Mouse (Mus musculus) CH12.LX (cell line): ENCODE measurements around the gene Thsd4. TPM values are rescaled to one million over a fixed set of nuclear protein-coding genes. Genes with fewer than 3 reads are reported as not detected.
A peak's percentile ranks its signal among the peaks of the same experiment; 100 is the strongest.
"Not testable (repeated sequence)": the region's sequence is repeated elsewhere in the genome, so short reads cannot be mapped to it uniquely, and the experiment has no call there.

ENCODE experiments used
- DNase-seq: peaks from one replicate; pipeline ENCODE4 v3.0.0-alpha.2; 2013; ENCODE audit errors: extremely low read depth
- H3K27ac ChIP-seq: 2 replicates; pipeline ENCODE4 v1.5.1; 2012; ENCODE audit warnings: low read depth, mild to moderate bottlenecking, control low read depth, moderate library complexity; ENCODE audit not compliant: insufficient read depth
- H3K27me3 ChIP-seq: replicated peaks from 2 replicates; pipeline ENCODE3; 2012; ENCODE audit warnings: inconsistent platforms
- H3K36me3 ChIP-seq, 2 experiments: replicated peaks in 1 of 2; 2 replicates each; pipeline versions ENCODE3 to v1.6.1; 2012; ENCODE audit warnings: inconsistent platforms in 1 of 2, low read length in 1 of 2, mild to moderate bottlenecking in 1 of 2, mixed read lengths in 1 of 2, moderate library complexity in 1 of 2; ENCODE audit not compliant: control insufficient read depth in 1 of 2, insufficient read depth in 1 of 2
- H3K4me1 ChIP-seq, 2 experiments: 2 replicates each; pipeline ENCODE4 v1.6.1; 2012; ENCODE audit warnings: inconsistent platforms in 1 of 2, moderate library complexity in 1 of 2; ENCODE audit not compliant: insufficient read depth in 2 of 2, control insufficient read depth in 1 of 2
- H3K4me2 ChIP-seq: 2 replicates; pipeline ENCODE4 v1.6.1; 2012; ENCODE audit warnings: low read depth, mild to moderate bottlenecking, control low read depth; ENCODE audit not compliant: poor library complexity, insufficient read depth, severe bottlenecking
- H3K4me3 ChIP-seq, 3 experiments: fragments of 150-350 bp in 1 of 3; sonication (generic) in 1 of 3; replicated peaks in 1 of 3; 2 replicates each; pipeline versions ENCODE3 to v1.5.1; 2011 to 2012; ENCODE audit warnings: low read depth in 2 of 3, low read length in 2 of 3, mild to moderate bottlenecking in 2 of 3, moderate library complexity in 2 of 3, control low read depth in 1 of 3, improper control_type of control experiment in 1 of 3, inconsistent platforms in 1 of 3, mixed read lengths in 1 of 3; ENCODE audit not compliant: poor library complexity in 1 of 3
- H3K79me2 ChIP-seq: replicated peaks from 2 replicates; pipeline ENCODE4 v1.6.1; 2012; ENCODE audit warnings: mild to moderate bottlenecking, moderate library complexity; ENCODE audit not compliant: control insufficient read depth, poor library complexity, insufficient read depth, severe bottlenecking; ENCODE audit errors: extremely low read depth
- H3K9ac ChIP-seq: 2 replicates; pipeline ENCODE4 v1.6.1; 2012; ENCODE audit warnings: low read depth, mild to moderate bottlenecking, control low read depth, moderate library complexity; ENCODE audit not compliant: insufficient read depth
- H3K9me3 ChIP-seq: replicated peaks from 2 replicates; pipeline ENCODE3; 2012; ENCODE audit warnings: low read length, inconsistent platforms, mixed read lengths
- BHLHE40 ChIP-seq: IDR thresholded peaks from 2 replicates; pipeline ENCODE4 v1.6.1; 2011; ENCODE audit warnings: mild to moderate bottlenecking, low read depth, low read length, improper control_type of control experiment
- E2F4 ChIP-seq: IDR thresholded peaks from 2 replicates; pipeline ENCODE4 v1.6.1; 2011; ENCODE audit warnings: low read depth, low read length, improper control_type of control experiment; ENCODE audit not compliant: insufficient replicate concordance
- EP300 ChIP-seq: IDR thresholded peaks from 2 replicates; pipeline ENCODE4 v1.6.1; 2011; ENCODE audit warnings: low read length, improper control_type of control experiment
- ETS1 ChIP-seq: conservative IDR thresholded peaks from 2 replicates; pipeline ENCODE4 v1.6.1; 2012; ENCODE audit warnings: low read depth, mild to moderate bottlenecking, inconsistent platforms, low read length, improper control_type of control experiment, moderate library complexity
- HCFC1 ChIP-seq: IDR thresholded peaks from 2 replicates; pipeline ENCODE4 v1.6.1; 2012; ENCODE audit warnings: low read depth, mild to moderate bottlenecking, inconsistent platforms, low read length, improper control_type of control experiment
- JUN ChIP-seq: IDR thresholded peaks from 2 replicates; pipeline ENCODE4 v1.6.1; 2011; ENCODE audit warnings: low read depth, mild to moderate bottlenecking, low read length, improper control_type of control experiment, moderate library complexity; ENCODE audit not compliant: insufficient read depth
- JUND ChIP-seq: conservative IDR thresholded peaks from 2 replicates; pipeline ENCODE4 v1.6.1; 2011; ENCODE audit warnings: low read depth, low read length, improper control_type of control experiment
- KAT2A ChIP-seq: IDR thresholded peaks from 2 replicates; pipeline ENCODE4 v1.6.1; 2012; ENCODE audit warnings: low read length, improper control_type of control experiment, inconsistent platforms; ENCODE audit not compliant: insufficient replicate concordance
- MAFK ChIP-seq: IDR thresholded peaks from 2 replicates; pipeline ENCODE4 v1.6.1; 2011; ENCODE audit warnings: low read length, improper control_type of control experiment; ENCODE audit not compliant: insufficient replicate concordance
- MAX ChIP-seq: IDR thresholded peaks from 2 replicates; pipeline ENCODE4 v1.6.1; 2011; ENCODE audit warnings: low read length, improper control_type of control experiment
- MAZ ChIP-seq: IDR thresholded peaks from 2 replicates; pipeline ENCODE4 v1.6.1; 2012; ENCODE audit warnings: low read depth, mild to moderate bottlenecking, inconsistent platforms, low read length, improper control_type of control experiment, moderate library complexity
- NELFE ChIP-seq: IDR thresholded peaks from 2 replicates; pipeline ENCODE4 v1.6.1; 2011; ENCODE audit warnings: low read depth, low read length, improper control_type of control experiment
- PAX5 ChIP-seq: IDR thresholded peaks from 2 replicates; pipeline ENCODE4 v1.6.1; 2012; ENCODE audit warnings: low read length, inconsistent platforms, mixed read lengths
- POLR2A ChIP-seq: IDR thresholded peaks from 2 replicates; pipeline ENCODE4 v1.6.1; 2011; ENCODE audit warnings: low read depth, mild to moderate bottlenecking, improper control_type of control experiment, low read length
- RAD21 ChIP-seq: IDR thresholded peaks from 2 replicates; pipeline ENCODE4 v1.6.1; 2011; ENCODE audit warnings: low read depth, mild to moderate bottlenecking, low read length, improper control_type of control experiment, moderate library complexity
- RCOR1 ChIP-seq: conservative IDR thresholded peaks from 2 replicates; pipeline ENCODE4 v1.6.1; 2012; ENCODE audit warnings: low read depth, mild to moderate bottlenecking, inconsistent platforms, low read length, improper control_type of control experiment
- SIN3A ChIP-seq: IDR thresholded peaks from 2 replicates; pipeline ENCODE4 v1.6.1; 2012; ENCODE audit warnings: low read length, improper control_type of control experiment, inconsistent platforms
- SMC3 ChIP-seq: IDR thresholded peaks from 2 replicates; pipeline ENCODE4 v1.6.1; 2011; ENCODE audit warnings: low read depth, low read length, improper control_type of control experiment
- TCF12 ChIP-seq: IDR thresholded peaks from 2 replicates; pipeline ENCODE4 v1.6.1; 2014; ENCODE audit warnings: low read depth, mild to moderate bottlenecking, inconsistent platforms, low read length, improper control_type of control experiment
- UBTF ChIP-seq: IDR thresholded peaks from 2 replicates; pipeline ENCODE4 v1.6.1; 2012; ENCODE audit warnings: low read depth, mild to moderate bottlenecking, inconsistent platforms, low read length, improper control_type of control experiment, moderate library complexity
- USF1 ChIP-seq: IDR thresholded peaks from 2 replicates; pipeline ENCODE4 v1.6.1; 2014; ENCODE audit warnings: low read depth, mild to moderate bottlenecking, inconsistent platforms, low read length, improper control_type of control experiment
- USF2 ChIP-seq: conservative IDR thresholded peaks from 2 replicates; pipeline ENCODE4 v1.6.1; 2011; ENCODE audit warnings: low read depth, low read length, improper control_type of control experiment
- ZMIZ1 ChIP-seq: IDR thresholded peaks from 2 replicates; pipeline ENCODE4 v1.6.1; 2012; ENCODE audit warnings: low read depth, mild to moderate bottlenecking, inconsistent platforms, low read length, improper control_type of control experiment
- dilution Hi-C: fragments of 300-500 bp; cut with MboI; formaldehyde crosslinking; loops from 2 replicates; pipeline ENCODE4 v1.14.3; 2020; ENCODE audit warnings: low sequenced_read_pairs; ENCODE audit not compliant: extremely low pct_unique_long_range_greater_than_20kb, extremely low pct_ligation_motif_present
- in situ Hi-C: fragments of 300-500 bp; cut with MboI; formaldehyde crosslinking; loops from 3 replicates; pipeline ENCODE4 v1.14.3; 2019; ENCODE audit warnings: low sequenced_read_pairs, low pct_ligation_motif_present, low pct_unique_long_range_greater_than_20kb, mixed read lengths
- polyA plus RNA-seq: library from polyadenylated mRNA; unstranded; fragments of >175 nt; gene quantifications from 2 replicates; pipeline ENCODE4 v1.2.1, GENCODE M21; 2012; ENCODE audit warnings: low read depth; ENCODE audit not compliant: insufficient read length
- total RNA-seq, 2 experiments: library from RNA; depleted of rRNA; stranded (reverse); fragments of 300-350 nt in 1 of 2; fragments of >200 nt in 1 of 2; gene quantifications; 2 replicates each; pipeline ENCODE4 v1.2.3; 2012 to 2014

Thsd4 gene
- total and polyA plus RNA-seq, 3 experiments, result not detected

- peak; percentile 50; the same call in 1 of the 2 replicates for TF ChIP-seq BHLHE40
- TF ChIP-seq UBTF, result no peak
- TF ChIP-seq SIN3A, result 0 out of 2 replicates have a peak, but pooled peaks have one; percentile 27
- TF ChIP-seq RCOR1, result no peak
Measured at GRCm38 (mm10) chr9:59959276-59959675, 562.6 kb downstream of the Thsd4 start (continued).

- H3K9me3 ChIP-seq, H3K4me3 ChIP-seq, H3K36me3 ChIP-seq, H3K27ac ChIP-seq, dilution Hi-C loops, H3K9ac ChIP-seq, DNase-seq, H3K27me3 ChIP-seq, H3K79me2 ChIP-seq, H3K4me2 ChIP-seq: not testable (repeated sequence)
- H3K4me1 ChIP-seq, result peaks cover 4 to 27% of the 10 kb centered on the region in 2 experiments; a peak in 3 of 4 replicates
- in situ Hi-C loops, result loop anchor here (5.0 kb wide), 1 partner anchor 236 kb away; no protein-coding TSS in a partner anchor
Measured at GRCm38 (mm10) chr9:59958115-59958514, 563.7 kb downstream of the Thsd4 start.

GRCm38 (mm10) chr9:59956496-59956895 lies 565.4 kb downstream of the Thsd4 start:
- no peaks in the 10 kb centered on the region for H3K9me3 ChIP-seq
- H3K4me2 ChIP-seq, result no peak overlapping the region
- dilution Hi-C loops (no loop called here), in situ Hi-C loops (loop anchor here (5.0 kb wide), 1 partner anchor 234 kb away; no protein-coding TSS in a partner anchor)
- no peak for DNase-seq
- peaks cover 4 to 41% of the 10 kb centered on the region in 2 experiments; a peak in 3 of 4 replicates for H3K4me1 ChIP-seq
- no peaks in the 10 kb centered on the region for H3K79me2 ChIP-seq
- TF ChIP-seq TCF12 (no peak), BHLHE40 (peak; percentile 30; the same call in 1 of the 2 replicates), HCFC1 (no peak), NELFE (no peak), ETS1 (no peak)
- no peaks in the 10 kb centered on the region for H3K27me3 ChIP-seq
- no peak overlapping the region for H3K9ac ChIP-seq
- no peak overlapping the region for H3K4me3 ChIP-seq
- no peaks in the 10 kb centered on the region for H3K36me3 ChIP-seq
- no peak overlapping the region for H3K27ac ChIP-seq

GRCm38 (mm10) chr9:59955692-59956091 lies 566.2 kb downstream of the Thsd4 start:
- Histone ChIP-seq H3K9ac (no peak overlapping the region), H3K27ac (no peak overlapping the region), H3K9me3 (no peaks in the 10 kb centered on the region), H3K36me3 (no peaks in the 10 kb centered on the region), H3K4me2 (peak overlapping the region; percentile 22; the same call in 1 of the 2 replicates), H3K4me3 (peak overlapping the region in 1 of 3 experiments; percentile 9), H3K4me1 (peaks cover 4 to 43% of the 10 kb centered on the region in 2 experiments; a peak in 3 of 4 replicates), H3K27me3 (no peaks in the 10 kb centered on the region), H3K79me2 (no peaks in the 10 kb centered on the region)
- peak; percentile 63 for DNase-seq
- in situ Hi-C loops (loop anchor here (5.0 kb wide), 1 partner anchor 233 kb away; no protein-coding TSS in a partner anchor), dilution Hi-C loops (no loop called here)
- TF ChIP-seq JUN, result peak; percentile 8; the same call in 1 of the 2 replicates
- no peak for TF ChIP-seq RAD21
- no peak for TF ChIP-seq NELFE
- TF ChIP-seq JUND, result no peak
- no peak for TF ChIP-seq E2F4
- no peak for TF ChIP-seq PAX5
- TF ChIP-seq USF1, result no peak
- TF ChIP-seq ZMIZ1, result no peak
- TF ChIP-seq SIN3A, result no peak
- no peak for TF ChIP-seq UBTF
- peak; percentile 19; the same call in 1 of the 2 replicates for TF ChIP-seq TCF12
- TF ChIP-seq POLR2A, result no peak
- no peak for TF ChIP-seq KAT2A
- TF ChIP-seq MAX, result peak; percentile 25; the same call in 1 of the 2 replicates
- no peak for TF ChIP-seq MAFK
- TF ChIP-seq USF2, result no peak
- TF ChIP-seq SMC3, result no peak
- TF ChIP-seq EP300, result peak; percentile 43; the same call in 1 of the 2 replicates
- TF ChIP-seq MAZ, result no peak
